Mouse (Mus musculus): Measurements from ENCODE around the gene Dclk2.

DNA sequence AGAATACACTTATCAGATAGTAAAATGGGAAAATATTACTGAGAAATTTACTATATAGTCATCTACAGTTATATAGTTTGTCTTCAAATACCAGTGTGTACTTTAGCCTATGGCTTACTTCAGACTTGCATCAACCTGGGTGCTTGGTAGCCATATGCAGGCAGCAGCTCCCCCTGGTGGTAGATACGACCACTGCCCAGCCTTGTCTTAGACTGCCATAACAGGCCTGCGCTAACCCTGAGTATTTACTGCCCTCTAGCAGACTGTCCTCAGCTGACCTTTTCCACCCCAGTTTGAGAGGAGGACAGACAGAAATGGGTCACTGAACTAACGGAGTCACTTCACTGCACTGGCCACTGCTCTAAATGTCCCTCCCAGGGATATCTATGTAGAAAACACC lies 108.0 kb downstream of the Dclk2 start:
- TF ChIP-seq USF1 (IDR thresholded peaks at IDR 0.05; ENCODE audit: low read depth, low read length): 0 out of 2 replicates have a peak, but pooled peaks have one; percentile 18
- peak in 2 of 3 experiments; percentile 96 to 98; a peak in 5 of 6 replicates for TF ChIP-seq CTCF (IDR thresholded peaks at IDR 0.05 in 2 of 3, conservative IDR thresholded peaks at IDR 0.05 in 1 of 3; ENCODE audit: control insufficient read depth in 1 of 3, insufficient read depth in 1 of 3, low read depth in 2 of 3, low read length in 3 of 3, poor library complexity in 1 of 3, severe bottlenecking in 1 of 3)
- TF ChIP-seq POLR2AphosphoS2 (IDR thresholded peaks at IDR 0.05; ENCODE audit: low read length): no peak
- TF ChIP-seq MAFK (IDR thresholded peaks at IDR 0.05; ENCODE audit: borderline replicate concordance, low read depth, low read length): no peak
- 0 out of 2 replicates have a peak, but pooled peaks have one; percentile 25 for TF ChIP-seq MYC (IDR thresholded peaks at IDR 0.05; ENCODE audit: low read depth, low read length)
- no peak for TF ChIP-seq MXI1 (IDR thresholded peaks at IDR 0.05; ENCODE audit: low read depth, low read length)
